Mouse (Mus musculus): Measurements from ENCODE around the gene Arhgap27.
"Not testable (repeated sequence)": the region's sequence is repeated elsewhere in the genome, so short reads cannot be mapped to it uniquely, and the experiment has no call there.

Arhgap27 gene

GRCm38 (mm10) chr11:103332186-103332889 is 31.2 kb downstream of the Arhgap27 start:
- DNase-seq (ENCODE audit: low read depth): peak; percentile 59

- DNase-seq (ENCODE audit: low read depth): no peak
Observed at GRCm38 (mm10) chr11:103331502-103332185, 31.8 kb downstream of the Arhgap27 start.

DNA sequence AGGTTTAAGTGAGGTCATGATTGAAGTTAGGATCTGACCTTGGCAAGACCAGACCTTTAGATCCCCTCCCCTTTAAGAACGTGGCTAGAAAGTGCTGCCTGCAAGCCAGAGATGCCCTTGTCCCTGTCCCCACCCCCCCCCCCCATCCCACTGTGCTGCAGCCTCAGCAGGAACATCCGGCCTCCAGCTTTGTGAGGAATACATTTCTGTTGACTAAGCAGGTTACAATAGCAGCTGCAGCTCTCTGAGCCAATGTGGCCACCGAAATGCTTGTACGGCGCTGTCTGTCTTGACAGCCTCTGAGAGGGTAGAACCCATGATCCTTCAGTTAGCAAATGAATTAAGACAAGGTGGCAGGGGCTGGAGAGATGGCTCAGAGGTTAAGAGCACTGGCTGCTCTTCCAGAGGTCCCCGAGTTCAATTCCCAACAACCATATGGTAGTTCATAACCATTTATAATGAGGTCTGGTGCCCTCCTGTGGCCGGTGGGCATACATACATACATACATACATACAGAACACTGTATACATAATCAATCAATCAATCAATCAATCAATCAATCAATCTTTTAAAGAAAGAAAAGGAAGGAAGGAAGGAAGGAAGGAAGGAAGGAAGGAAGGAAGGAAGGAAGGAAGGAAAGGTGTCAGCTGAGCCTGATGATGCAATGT is 32.7 kb downstream of the Arhgap27 start:
- DNase-seq (ENCODE audit: low read depth): no peak

DNA sequence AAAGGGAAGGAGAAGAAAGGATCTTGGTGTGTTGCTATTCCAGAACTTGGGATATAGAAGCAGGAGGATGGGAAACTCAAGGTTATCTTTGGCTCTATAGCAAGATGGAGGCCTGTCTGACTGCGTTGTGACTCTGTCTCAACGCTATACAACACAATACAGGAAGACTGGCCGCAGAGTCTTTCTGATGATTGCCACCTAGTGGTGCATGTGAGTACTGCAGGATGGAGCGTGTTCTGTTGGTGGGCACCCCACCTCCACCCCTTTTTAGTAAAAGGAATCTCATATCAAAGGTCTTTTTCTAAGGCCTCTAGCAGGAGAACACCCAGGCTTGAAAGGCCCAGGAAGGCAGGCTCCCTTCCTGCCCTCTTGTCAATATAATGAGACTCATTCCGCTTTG is 36.5 kb downstream of the Arhgap27 start:
- peak; percentile 50 for DNase-seq (ENCODE audit: low read depth)

- DNase-seq (ENCODE audit: low read depth): peak; percentile 16
Observed at GRCm38 (mm10) chr11:103325172-103325571, 38.3 kb downstream of the Arhgap27 start.

DNA sequence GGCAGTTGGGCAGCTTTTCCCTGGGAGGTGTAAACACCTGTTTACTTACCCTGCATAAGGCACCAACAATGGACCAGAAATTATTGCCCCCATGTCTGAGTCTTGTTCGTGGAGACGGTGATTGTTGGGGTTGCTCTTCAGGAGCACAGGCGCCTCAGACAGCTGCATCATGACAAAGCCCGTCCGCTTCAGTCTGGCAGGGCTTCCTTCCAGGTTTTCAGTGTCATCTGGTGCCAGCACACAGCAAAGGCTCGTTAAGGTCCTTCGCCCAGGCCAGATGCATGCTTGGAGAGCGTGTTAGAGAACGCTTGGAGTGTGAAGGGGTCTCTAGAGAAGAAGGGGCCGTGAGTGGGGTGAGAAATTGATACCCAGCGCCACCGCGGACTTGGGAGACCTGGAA is 38.8 kb downstream of the Arhgap27 start:
- DNase-seq (ENCODE audit: low read depth): no peak

DNA sequence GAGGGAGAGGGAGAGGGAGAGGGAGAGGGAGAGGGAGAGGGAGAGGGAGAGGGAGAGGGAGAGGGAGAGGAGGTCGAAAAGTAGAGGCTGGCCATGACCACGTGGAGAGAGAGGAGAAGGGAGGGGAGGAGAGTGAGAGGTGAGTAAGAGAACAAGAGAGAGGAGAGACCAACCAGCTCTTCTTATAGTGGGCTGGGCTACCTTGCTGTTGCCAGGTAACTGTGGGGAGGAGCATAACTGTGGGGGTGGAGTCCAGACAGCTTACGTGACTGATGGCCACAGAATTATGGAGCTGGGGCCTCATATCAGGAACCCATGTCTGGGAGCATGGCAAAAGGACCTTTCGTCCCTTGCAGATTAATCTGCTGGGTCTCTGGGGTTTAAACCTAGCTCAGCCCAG is 40.7 kb downstream of the Arhgap27 start:
- not testable (repeated sequence) for DNase-seq (ENCODE audit: low read depth)

DNA sequence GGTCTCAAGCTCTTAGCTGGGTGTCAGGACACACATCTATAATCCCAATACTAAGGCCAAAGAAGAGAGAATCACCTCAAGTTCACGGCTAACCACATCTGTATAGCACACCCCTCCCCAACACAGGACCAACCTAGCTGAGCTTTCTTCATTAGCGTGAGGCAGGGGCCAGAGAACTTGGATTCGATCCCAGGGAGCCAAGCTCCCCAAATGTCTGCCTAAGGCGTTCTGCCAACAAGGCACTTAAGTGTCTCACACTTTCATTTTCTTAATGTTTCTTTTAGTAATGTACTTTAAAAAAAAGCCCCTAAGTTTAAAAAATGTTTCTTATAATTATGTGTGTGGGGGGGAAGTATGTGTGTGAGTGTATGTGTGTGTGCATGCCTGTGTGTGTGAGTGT is 42.8 kb downstream of the Arhgap27 start:
- no peak for DNase-seq (ENCODE audit: low read depth)

DNA sequence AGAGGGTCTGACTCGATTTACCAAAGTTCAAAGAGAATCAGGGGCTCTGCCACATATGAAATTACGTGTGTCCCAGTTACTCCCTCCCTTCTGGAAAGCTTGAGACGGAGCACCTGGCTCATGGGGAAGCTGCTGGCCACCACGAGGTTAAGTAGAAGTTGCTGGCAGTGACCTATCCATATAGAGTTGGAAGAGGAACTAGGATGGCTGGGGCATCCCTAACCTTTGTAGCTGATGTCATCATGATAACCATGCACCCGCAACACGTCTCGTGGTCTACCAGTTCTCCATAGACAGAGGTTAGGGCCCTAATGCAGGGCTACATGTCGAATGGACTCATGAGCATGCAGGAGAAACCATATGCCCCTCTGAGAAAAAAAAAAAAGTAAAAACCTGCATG is 43.3 kb downstream of the Arhgap27 start:
- DNase-seq (ENCODE audit: low read depth): no peak

DNA sequence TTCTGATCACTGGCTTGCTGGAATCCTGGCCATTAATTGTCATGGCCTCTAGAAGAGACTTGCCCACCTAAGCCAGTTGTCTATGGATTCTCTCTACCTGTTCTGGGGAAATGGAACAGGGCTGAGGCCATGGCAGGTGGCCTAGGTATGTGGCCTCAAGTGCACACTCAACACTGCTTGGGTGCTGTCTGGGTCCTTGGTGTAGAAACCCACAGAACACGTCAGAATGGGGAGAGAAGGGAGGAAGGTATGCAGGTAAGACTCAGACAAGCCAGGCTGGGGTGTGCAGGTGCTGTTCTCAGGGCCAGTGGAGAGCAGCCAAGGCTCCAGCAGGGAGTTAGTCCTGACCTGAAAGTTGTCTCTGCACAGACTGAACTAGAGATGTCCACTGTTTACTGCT is 45.5 kb downstream of the Arhgap27 start:
- DNase-seq (ENCODE audit: low read depth): no peak

- no peak for DNase-seq (ENCODE audit: low read depth)
Observed at GRCm38 (mm10) chr11:103315379-103315778, 48.1 kb downstream of the Arhgap27 start.

GRCm38 (mm10) chr11:103314736-103315374 is 48.6 kb downstream of the Arhgap27 start:
- DNase-seq (ENCODE audit: low read depth): no peak

DNA sequence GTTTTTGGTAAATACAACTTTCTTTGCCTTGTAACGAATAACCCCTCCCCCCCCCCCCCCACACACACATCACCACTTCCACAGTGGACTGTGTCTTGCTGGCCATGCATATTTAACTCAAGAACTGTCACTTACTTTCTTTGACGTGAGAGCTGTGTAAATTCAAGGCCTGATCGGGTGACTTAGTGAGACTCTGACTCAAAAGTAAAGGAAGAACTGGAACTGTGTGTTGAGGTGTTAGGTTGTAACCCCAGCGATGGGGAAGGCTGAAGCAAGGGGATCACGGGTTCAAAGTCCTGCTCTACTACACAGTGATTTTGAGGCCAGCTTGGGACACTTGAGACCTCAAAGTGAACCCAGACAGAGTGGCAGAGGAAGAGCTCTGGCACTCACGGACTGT is 50.0 kb downstream of the Arhgap27 start:
- DNase-seq (ENCODE audit: low read depth): no peak

DNA sequence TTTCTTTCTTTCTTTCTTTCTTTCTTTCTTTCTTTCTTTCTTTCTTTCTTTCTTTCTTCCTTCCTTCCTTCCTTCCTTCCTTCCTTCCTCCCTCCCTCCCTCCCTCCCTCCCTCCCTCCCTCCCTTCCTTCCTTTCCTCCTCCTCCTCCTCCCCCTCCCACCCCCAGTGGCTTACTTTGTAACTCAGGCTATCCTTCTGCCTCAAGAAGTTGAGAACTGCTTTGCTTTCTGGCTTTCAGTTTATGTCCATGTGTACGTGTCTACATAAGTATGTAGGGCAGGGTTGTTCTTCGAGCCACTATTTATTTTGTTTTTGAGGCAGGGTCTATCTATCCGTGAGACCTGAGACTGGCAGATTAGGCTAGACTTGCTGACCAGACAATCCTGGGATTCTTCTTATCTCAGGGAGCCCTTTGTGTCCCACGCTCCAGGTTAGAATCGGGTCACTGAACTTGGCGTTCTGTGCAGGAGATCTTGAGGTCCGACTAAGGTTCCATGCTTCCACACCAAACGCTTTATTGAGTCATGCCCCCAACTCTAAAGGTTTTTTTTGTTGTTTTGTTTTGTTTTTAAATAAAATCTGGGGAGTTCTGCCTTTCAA is 50.7 kb downstream of the Arhgap27 start:
- no peak for DNase-seq (ENCODE audit: low read depth)

- no peak for DNase-seq (ENCODE audit: low read depth)
Observed at GRCm38 (mm10) chr11:103311960-103312611, 51.4 kb downstream of the Arhgap27 start.

GRCm38 (mm10) chr11:103309956-103310574 is 53.4 kb downstream of the Arhgap27 start:
- no peak for DNase-seq (ENCODE audit: low read depth)

DNA sequence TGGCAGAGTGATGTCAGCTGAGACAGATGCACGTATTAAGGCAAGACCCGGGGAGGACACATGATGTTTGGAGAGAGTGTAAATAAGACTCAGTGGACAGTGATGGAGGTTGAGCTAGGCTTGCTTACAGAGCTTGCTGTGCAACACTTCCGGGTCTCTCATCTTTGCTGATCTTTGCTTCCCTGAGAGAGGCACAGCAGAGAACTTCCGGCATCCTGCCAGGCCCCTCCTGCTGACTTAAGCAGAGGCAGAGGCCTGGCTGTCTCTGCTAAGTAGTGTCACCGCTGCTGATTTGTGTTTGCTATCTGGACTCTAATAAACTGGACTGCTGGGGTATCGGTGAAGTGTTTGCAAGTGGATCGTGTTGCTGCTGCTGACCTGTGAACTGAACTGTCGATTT is 55.6 kb downstream of the Arhgap27 start:
- DNase-seq (ENCODE audit: low read depth): no peak

DNA sequence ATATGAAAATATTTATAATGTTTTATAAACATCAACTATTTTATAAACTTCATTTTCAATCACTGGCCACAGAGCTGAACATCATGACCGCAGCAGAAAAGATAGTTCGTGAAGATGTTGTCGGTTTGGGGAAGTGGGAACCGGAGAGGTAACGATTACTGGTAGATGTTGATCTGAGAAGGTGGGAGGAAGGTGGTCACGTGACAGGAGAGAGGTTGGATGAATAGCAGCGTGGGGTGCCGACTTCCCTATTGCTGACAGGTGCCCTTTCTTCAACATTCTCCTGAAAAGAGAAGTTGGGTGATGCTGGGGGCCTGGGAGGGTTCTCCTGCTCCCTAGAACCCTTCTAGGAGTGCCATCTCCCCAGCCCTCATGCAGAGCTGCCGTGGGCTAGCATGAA is 59.0 kb downstream of the Arhgap27 start:
- DNase-seq (ENCODE audit: low read depth): no peak

- DNase-seq (ENCODE audit: low read depth): no peak
Observed at GRCm38 (mm10) chr11:103294772-103295171, 68.7 kb downstream of the Arhgap27 start.

GRCm38 (mm10) chr11:103294066-103294465 is 69.4 kb downstream of the Arhgap27 start:
- DNase-seq (ENCODE audit: low read depth): no peak

- no peak for DNase-seq (ENCODE audit: low read depth)
Observed at GRCm38 (mm10) chr11:103292890-103293287, 70.6 kb downstream of the Arhgap27 start.

Data from c-Kit-positive CD71-positive TER-119-negative erythroid progenitor cells, embryonic 14.5 days (primary cell).